Mouse (Mus musculus) limb, embryonic 12.5 days (tissue): ENCODE measurements around the gene Ryr1. TPM values are rescaled to one million over a fixed set of nuclear protein-coding genes. Genes with fewer than 3 reads are reported as not detected.

Experiments
- ATAC-seq: fragments of 200-750 bp; cut with Nextera tagmentation; 2 replicates; pipeline ENCODE4 v1.8.0; 2017; ENCODE audit warnings: low read depth, moderate TSS enrichment; ENCODE audit not compliant: insufficient number of reproducible peaks, insufficient read depth, low FRiP score, low TSS enrichment
- H3K27ac ChIP-seq: fragments of 300-500 bp; sonication (generic); 2 replicates; pipeline ENCODE4 v1.5.1; 2016; ENCODE audit warnings: mild to moderate bottlenecking, moderate library complexity
- H3K27me3 ChIP-seq: fragments of 300-500 bp; sonication (generic); 2 replicates; pipeline ENCODE4 v1.6.1; 2016; ENCODE audit warnings: mild to moderate bottlenecking, moderate library complexity
- H3K36me3 ChIP-seq: fragments of 300-500 bp; sonication (generic); 2 replicates; pipeline ENCODE4 v1.6.1; 2016; ENCODE audit warnings: mild to moderate bottlenecking, moderate library complexity
- H3K4me1 ChIP-seq: fragments of 300-500 bp; sonication (generic); replicated peaks from 2 replicates; pipeline ENCODE4 v1.6.1; 2016
- H3K4me2 ChIP-seq: fragments of 300-500 bp; sonication (generic); 2 replicates; pipeline ENCODE4 v1.6.1; 2016; ENCODE audit warnings: mild to moderate bottlenecking, moderate library complexity
- H3K4me3 ChIP-seq: fragments of 300-500 bp; sonication (generic); replicated peaks from 2 replicates; pipeline ENCODE4 v1.5.1; 2016; ENCODE audit warnings: mild to moderate bottlenecking
- H3K9ac ChIP-seq: fragments of 300-500 bp; sonication (generic); replicated peaks from 2 replicates; pipeline ENCODE4 v1.6.1; 2016; ENCODE audit warnings: mild to moderate bottlenecking, moderate library complexity
- H3K9me3 ChIP-seq: fragments of 300-500 bp; sonication (generic); 2 replicates; pipeline ENCODE4 v1.6.1; 2016; ENCODE audit warnings: mild to moderate bottlenecking, moderate library complexity
- WGBS: fragments of 180-500 bp; shearing (Covaris S2); methylation state at CpG from one replicate; pipeline ENCODE4 v1.1.7; 2016; 5-methylcytosine and 5-hydroxymethylcytosine counted together
- polyA plus RNA-seq: library from polyadenylated mRNA; unstranded; fragments of >200 nt; fragmentation: Nextera tagmentation; extraction: Ambion mirVana; gene quantifications from 2 replicates; pipeline ENCODE4 v1.2.1, GENCODE M21; 2016

Gene Ryr1
- polyA plus RNA-seq, 1 experiment from 2014 or later = 5.0 TPM

- 11% methylated on average over 18 of the region's 18 CpGs for WGBS
- H3K36me3 ChIP-seq = peaks cover 4% of the 10 kb centered on the region
- H3K9ac ChIP-seq = no peak overlapping the region
- H3K4me2 ChIP-seq = no peak overlapping the region
- no peaks in the 10 kb centered on the region for H3K4me1 ChIP-seq
- H3K4me3 ChIP-seq = no peak overlapping the region
- H3K27me3 ChIP-seq = no peaks in the 10 kb centered on the region
- 0 out of 2 replicates have a peak, but pooled peaks have one; percentile 39 for ATAC-seq
- no peaks in the 10 kb centered on the region for H3K9me3 ChIP-seq
- no peak overlapping the region for H3K27ac ChIP-seq
Measured at GRCm38 (mm10) chr7:29118142-29118851, 6.7 kb downstream of the Ryr1 start.

- peak overlapping the region; percentile 54; the same call in 1 of the 2 replicates for H3K9ac ChIP-seq
- H3K4me2 ChIP-seq = peak overlapping the region; percentile 60
Measured at GRCm38 (mm10) chr7:29108992-29109955, 15.7 kb downstream of the Ryr1 start.

GRCm38 (mm10) chr7:29101286-29102017 is 23.5 kb downstream of the Ryr1 start:
- no peak overlapping the region for H3K4me3 ChIP-seq
- H3K27me3 ChIP-seq = no peaks in the 10 kb centered on the region
- H3K27ac ChIP-seq = no peak overlapping the region
- H3K4me2 ChIP-seq = no peak overlapping the region
- no peak overlapping the region for H3K9ac ChIP-seq
- no peaks in the 10 kb centered on the region for H3K4me1 ChIP-seq
- no peaks in the 10 kb centered on the region for H3K9me3 ChIP-seq
- ATAC-seq = no peak
- 89% methylated on average over 12 of the region's 12 CpGs for WGBS
- peaks cover 22% of the 10 kb centered on the region; the same call in 1 of the 2 replicates for H3K36me3 ChIP-seq

More at GRCm38 (mm10) chr7:29108992-29109955, 15.7 kb downstream of the Ryr1 start:
- peaks cover 2% of the 10 kb centered on the region; the same call in 1 of the 2 replicates for H3K36me3 ChIP-seq
- WGBS = 24% methylated on average over 38 of the region's 38 CpGs
- no peaks in the 10 kb centered on the region for H3K9me3 ChIP-seq
- H3K27ac ChIP-seq = no peak overlapping the region
- peaks cover 9% of the 10 kb centered on the region for H3K4me1 ChIP-seq
- peak; percentile 84 for ATAC-seq
- H3K27me3 ChIP-seq = no peaks in the 10 kb centered on the region; the same call in 1 of the 2 replicates
- peak overlapping the region; percentile 30 for H3K4me3 ChIP-seq

GRCm38 (mm10) chr7:29097131-29097530 is 27.8 kb downstream of the Ryr1 start:
- 89% methylated on average over 16 of the region's 16 CpGs for WGBS
- Histone ChIP-seq H3K27ac (no peak overlapping the region), H3K9ac (no peak overlapping the region)

GRCm38 (mm10) chr7:29088817-29089216 is 36.2 kb downstream of the Ryr1 start:
- no peaks in the 10 kb centered on the region for H3K27me3 ChIP-seq
- H3K9ac ChIP-seq = no peak overlapping the region
- H3K4me2 ChIP-seq = no peak overlapping the region
- H3K27ac ChIP-seq = no peak overlapping the region
- 79% methylated on average over 6 of the region's 6 CpGs for WGBS
- H3K9me3 ChIP-seq = no peaks in the 10 kb centered on the region
- no peak for ATAC-seq
- H3K36me3 ChIP-seq = peaks cover 31% of the 10 kb centered on the region
- peaks cover 7% of the 10 kb centered on the region for H3K4me1 ChIP-seq
- no peak overlapping the region for H3K4me3 ChIP-seq

More at GRCm38 (mm10) chr7:29097131-29097530, 27.8 kb downstream of the Ryr1 start:
- Histone ChIP-seq H3K4me3 (no peak overlapping the region), H3K4me1 (no peaks in the 10 kb centered on the region), H3K4me2 (no peak overlapping the region), H3K36me3 (peaks cover 23% of the 10 kb centered on the region), H3K9me3 (no peaks in the 10 kb centered on the region), H3K27me3 (no peaks in the 10 kb centered on the region)
- no peak for ATAC-seq

GRCm38 (mm10) chr7:29086902-29087301 is 38.1 kb downstream of the Ryr1 start:
- no peak for ATAC-seq
- no peak overlapping the region for H3K27ac ChIP-seq

GRCm38 (mm10) chr7:29085981-29086380 is 39.0 kb downstream of the Ryr1 start:
- Histone ChIP-seq H3K4me3 (no peak overlapping the region), H3K4me1 (peaks cover 7% of the 10 kb centered on the region), H3K9me3 (no peaks in the 10 kb centered on the region), H3K27me3 (no peaks in the 10 kb centered on the region), H3K9ac (no peak overlapping the region), H3K4me2 (no peak overlapping the region), H3K36me3 (peaks cover 34% of the 10 kb centered on the region; the same call in 1 of the 2 replicates), H3K27ac (no peak overlapping the region)
- ATAC-seq = no peak
- 87% methylated on average over 30 of the region's 30 CpGs for WGBS

More at GRCm38 (mm10) chr7:29086902-29087301, 38.1 kb downstream of the Ryr1 start:
- WGBS = 86% methylated on average over 10 of the region's 10 CpGs
- no peak overlapping the region for H3K9ac ChIP-seq
- H3K4me3 ChIP-seq = no peak overlapping the region
- H3K27me3 ChIP-seq = no peaks in the 10 kb centered on the region
- peaks cover 7% of the 10 kb centered on the region for H3K4me1 ChIP-seq
- no peak overlapping the region for H3K4me2 ChIP-seq
- no peaks in the 10 kb centered on the region for H3K9me3 ChIP-seq
- peaks cover 38% of the 10 kb centered on the region; the same call in 1 of the 2 replicates for H3K36me3 ChIP-seq

GRCm38 (mm10) chr7:29084411-29084810 is 40.6 kb downstream of the Ryr1 start:
- H3K4me2 ChIP-seq = no peak overlapping the region
- 91% methylated on average over 3 of the region's 3 CpGs for WGBS
- no peaks in the 10 kb centered on the region for H3K9me3 ChIP-seq
- peaks cover 7% of the 10 kb centered on the region for H3K4me1 ChIP-seq
- H3K36me3 ChIP-seq = peaks cover 34% of the 10 kb centered on the region; the same call in 1 of the 2 replicates
- H3K27ac ChIP-seq = no peak overlapping the region
- no peaks in the 10 kb centered on the region for H3K27me3 ChIP-seq
- H3K9ac ChIP-seq = no peak overlapping the region
- no peak for ATAC-seq
- no peak overlapping the region for H3K4me3 ChIP-seq

GRCm38 (mm10) chr7:29079419-29079950 is 45.5 kb downstream of the Ryr1 start:
- no peak overlapping the region for H3K4me2 ChIP-seq
- no peaks in the 10 kb centered on the region for H3K9me3 ChIP-seq
- 78% methylated on average over 12 of the region's 12 CpGs for WGBS
- no peak overlapping the region for H3K4me3 ChIP-seq
- ATAC-seq = no peak
- no peak overlapping the region for H3K27ac ChIP-seq
- H3K36me3 ChIP-seq = peaks cover 16% of the 10 kb centered on the region; the same call in 1 of the 2 replicates
- H3K9ac ChIP-seq = no peak overlapping the region
- no peaks in the 10 kb centered on the region for H3K4me1 ChIP-seq
- no peaks in the 10 kb centered on the region for H3K27me3 ChIP-seq

- Histone ChIP-seq H3K27ac (no peak overlapping the region), H3K9ac (no peak overlapping the region), H3K4me2 (no peak overlapping the region), H3K36me3 (0 out of 2 replicates have a peak, but pooled peaks cover 3% of the 10 kb centered on the region), H3K4me1 (no peaks in the 10 kb centered on the region), H3K9me3 (no peaks in the 10 kb centered on the region), H3K4me3 (no peak overlapping the region), H3K27me3 (peaks cover 10% of the 10 kb centered on the region; the same call in 1 of the 2 replicates)
- 76% methylated on average over 9 of the region's 9 CpGs for WGBS
- no peak for ATAC-seq
Measured at GRCm38 (mm10) chr7:29076977-29077376, 48.0 kb downstream of the Ryr1 start.
